Mouse (Mus musculus) stomach, embryonic 16.5 days (tissue): ENCODE data around the gene Unc93b1. TPM values are rescaled to one million over a fixed set of nuclear protein-coding genes. Genes with fewer than 3 reads are reported as not detected.

Experiments
- ATAC-seq: fragments of 200-750 bp; cut with Nextera tagmentation; 2 replicates; pipeline ENCODE4 v1.8.0; 2017; ENCODE audit warnings: moderate number of reproducible peaks, moderate TSS enrichment; ENCODE audit not compliant: insufficient read depth, low FRiP score
- H3K27ac ChIP-seq: fragments of 300-500 bp; sonication (generic); 2 replicates; pipeline ENCODE4 v1.5.1; 2014; ENCODE audit warnings: low read length
- H3K27me3 ChIP-seq: fragments of 300-500 bp; sonication (generic); 2 replicates; pipeline ENCODE4 v1.6.1; 2014; ENCODE audit warnings: low read length, control low read depth, mixed read lengths; ENCODE audit not compliant: control insufficient read depth, insufficient read depth
- H3K36me3 ChIP-seq: fragments of 300-500 bp; sonication (generic); 2 replicates; pipeline ENCODE4 v1.6.1; 2014; ENCODE audit warnings: low read length; ENCODE audit not compliant: control insufficient read depth, insufficient read depth
- H3K4me1 ChIP-seq: fragments of 300-500 bp; sonication (generic); 2 replicates; pipeline ENCODE4 v1.6.1; 2014; ENCODE audit warnings: low read length, control low read depth, mixed read lengths; ENCODE audit not compliant: control insufficient read depth, insufficient read depth
- H3K4me2 ChIP-seq: fragments of 300-500 bp; sonication (generic); 2 replicates; pipeline ENCODE4 v1.6.1; 2014; ENCODE audit warnings: low read depth, low read length, mixed read lengths
- H3K4me3 ChIP-seq: fragments of 300-500 bp; sonication (generic); replicated peaks from 2 replicates; pipeline ENCODE4 v1.5.1; 2014; ENCODE audit warnings: mild to moderate bottlenecking, low read length
- H3K9ac ChIP-seq: fragments of 300-500 bp; sonication (generic); 2 replicates; pipeline ENCODE4 v1.6.1; 2014; ENCODE audit warnings: low read length
- H3K9me3 ChIP-seq: fragments of 300-500 bp; sonication (generic); replicated peaks from 2 replicates; pipeline ENCODE4 v1.6.1; 2016; ENCODE audit warnings: low read length, control low read depth; ENCODE audit not compliant: control insufficient read depth
- WGBS: fragments of 180-500 bp; shearing (Covaris S2); extraction: QIAGEN DNeasy Blood & Tissue Kit; methylation state at CpG from one replicate; pipeline ENCODE4 v1.1.7; 2014; 5-methylcytosine and 5-hydroxymethylcytosine counted together
- polyA plus RNA-seq: library from polyadenylated mRNA; unstranded; fragments of >200 nt; fragmentation: Nextera tagmentation; extraction: Ambion mirVana; gene quantifications from 2 replicates; pipeline ENCODE4 v1.2.1, GENCODE M21; 2015

The Unc93b1 gene
- polyA plus RNA-seq, result 25.6 and 29.9 TPM in 2 replicates

- H3K27me3 ChIP-seq, result no peaks in the 10 kb centered on the region
- H3K4me1 ChIP-seq, result peaks cover 22% of the 10 kb centered on the region
- H3K4me2 ChIP-seq, result peak within 1 kb of the TSS; percentile 82
- 7% methylated on average over 42 of the region's 42 CpGs for WGBS
- H3K9ac ChIP-seq, result peak within 1 kb of the TSS; percentile 79
- no peaks in the 10 kb centered on the region for H3K9me3 ChIP-seq
- peak; percentile 90 for ATAC-seq
- H3K27ac ChIP-seq, result peak within 1 kb of the TSS; percentile 38
- peak within 1 kb of the TSS; percentile 58 for H3K4me3 ChIP-seq
- H3K36me3 ChIP-seq, result no peaks in the 10 kb centered on the region
Measured at GRCm38 (mm10) chr19:3935032-3935895, at the start of gene Unc93b1. Gene Unc93b1 (plus strand): TSS chr19:3935186.

- no peak for ATAC-seq
- H3K4me2 ChIP-seq, result no peak overlapping the region
- H3K4me1 ChIP-seq, result peaks cover 4% of the 10 kb centered on the region; the same call in 1 of the 2 replicates
- peaks cover 24% of the 10 kb centered on the region for H3K36me3 ChIP-seq
- no peak overlapping the region for H3K4me3 ChIP-seq
- WGBS, result 88% methylated on average over 5 of the region's 5 CpGs
- no peaks in the 10 kb centered on the region for H3K27me3 ChIP-seq
- no peaks in the 10 kb centered on the region for H3K9me3 ChIP-seq
- H3K27ac ChIP-seq, result no peak overlapping the region
- no peak overlapping the region for H3K9ac ChIP-seq
Measured at GRCm38 (mm10) chr19:3889096-3889495, 45.9 kb upstream of the Unc93b1 start.

GRCm38 (mm10) chr19:3890181-3890580, 44.8 kb upstream of the Unc93b1 start:
- no peaks in the 10 kb centered on the region for H3K9me3 ChIP-seq
- H3K4me1 ChIP-seq, result no peaks in the 10 kb centered on the region
- no peaks in the 10 kb centered on the region for H3K27me3 ChIP-seq
- H3K4me3 ChIP-seq, result no peak overlapping the region
- 80% methylated on average over 8 of the region's 8 CpGs for WGBS
- H3K27ac ChIP-seq, result no peak overlapping the region
- no peak overlapping the region for H3K4me2 ChIP-seq
- no peak overlapping the region for H3K9ac ChIP-seq
- peaks cover 29% of the 10 kb centered on the region for H3K36me3 ChIP-seq
- ATAC-seq, result no peak

- no peak overlapping the region for H3K4me3 ChIP-seq
- H3K9ac ChIP-seq, result no peak overlapping the region
- no peak overlapping the region for H3K4me2 ChIP-seq
- no peak overlapping the region for H3K27ac ChIP-seq
- H3K9me3 ChIP-seq, result no peaks in the 10 kb centered on the region
- no peaks in the 10 kb centered on the region for H3K4me1 ChIP-seq
- 92% methylated on average over 4 of the region's 4 CpGs for WGBS
- peaks cover 50% of the 10 kb centered on the region for H3K36me3 ChIP-seq
- ATAC-seq, result no peak
- H3K27me3 ChIP-seq, result no peaks in the 10 kb centered on the region
Measured at GRCm38 (mm10) chr19:3893545-3894116, 41.4 kb upstream of the Unc93b1 start.

GRCm38 (mm10) chr19:3894294-3894693, 40.7 kb upstream of the Unc93b1 start:
- Histone ChIP-seq H3K4me2 (no peak overlapping the region), H3K9ac (no peak overlapping the region), H3K4me3 (no peak overlapping the region), H3K27ac (no peak overlapping the region), H3K4me1 (no peaks in the 10 kb centered on the region), H3K9me3 (no peaks in the 10 kb centered on the region), H3K36me3 (peaks cover 50% of the 10 kb centered on the region), H3K27me3 (no peaks in the 10 kb centered on the region)
- no peak for ATAC-seq
- 88% methylated on average over 2 of the region's 2 CpGs for WGBS

- H3K36me3 ChIP-seq, result peaks cover 49% of the 10 kb centered on the region
- H3K9me3 ChIP-seq, result no peaks in the 10 kb centered on the region
- H3K4me3 ChIP-seq, result no peak overlapping the region
- H3K27ac ChIP-seq, result no peak overlapping the region
- no peaks in the 10 kb centered on the region for H3K27me3 ChIP-seq
- ATAC-seq, result peak; percentile 58; the same call in 1 of the 2 replicates
- 25% methylated on average over 3 of the region's 3 CpGs for WGBS
- H3K4me1 ChIP-seq, result no peaks in the 10 kb centered on the region
- no peak overlapping the region for H3K9ac ChIP-seq
- H3K4me2 ChIP-seq, result no peak overlapping the region
Measured at GRCm38 (mm10) chr19:3895171-3895631, 39.8 kb upstream of the Unc93b1 start.

- Histone ChIP-seq H3K4me2 (no peak overlapping the region), H3K4me1 (no peaks in the 10 kb centered on the region), H3K9ac (no peak overlapping the region), H3K4me3 (no peak overlapping the region), H3K27ac (no peak overlapping the region), H3K27me3 (no peaks in the 10 kb centered on the region), H3K9me3 (no peaks in the 10 kb centered on the region), H3K36me3 (peaks cover 49% of the 10 kb centered on the region)
- no peak for ATAC-seq
- 92% methylated on average over 10 of the region's 10 CpGs for WGBS
Measured at GRCm38 (mm10) chr19:3896208-3896607, 38.8 kb upstream of the Unc93b1 start.

- no peak overlapping the region for H3K4me2 ChIP-seq
- no peak overlapping the region for H3K4me3 ChIP-seq
- ATAC-seq, result no peak
- 87% methylated on average over 5 of the region's 5 CpGs for WGBS
- no peaks in the 10 kb centered on the region for H3K4me1 ChIP-seq
- H3K36me3 ChIP-seq, result peaks cover 47% of the 10 kb centered on the region
- no peaks in the 10 kb centered on the region for H3K9me3 ChIP-seq
- H3K27ac ChIP-seq, result no peak overlapping the region
- no peak overlapping the region for H3K9ac ChIP-seq
- no peaks in the 10 kb centered on the region for H3K27me3 ChIP-seq
Measured at GRCm38 (mm10) chr19:3897557-3897956, 37.4 kb upstream of the Unc93b1 start.

GRCm38 (mm10) chr19:3898952-3899351, 36.0 kb upstream of the Unc93b1 start:
- Histone ChIP-seq H3K4me1 (no peaks in the 10 kb centered on the region), H3K9ac (no peak overlapping the region), H3K36me3 (peaks cover 42% of the 10 kb centered on the region), H3K4me2 (no peak overlapping the region), H3K27ac (no peak overlapping the region), H3K27me3 (no peaks in the 10 kb centered on the region), H3K4me3 (no peak overlapping the region), H3K9me3 (no peaks in the 10 kb centered on the region)
- 83% methylated on average over 7 of the region's 7 CpGs for WGBS
- no peak for ATAC-seq
